Mouse (Mus musculus): ENCODE measurements around the gene Sh2d5.

The Sh2d5 gene

GRCm38 (mm10) chr4:138250088-138250960, at the start of gene Sh2d5, which contains the start of gene Kif17:
Gene Sh2d5 (plus strand): TSS chr4:138250403.
Gene Kif17 (plus strand): TSS chr4:138250435.
- peak; percentile 90 for DNase-seq

GRCm38 (mm10) chr4:138200769-138201168, 49.4 kb upstream of the Sh2d5 start:
- no peak for DNase-seq

- DNase-seq: no peak
Measured at GRCm38 (mm10) chr4:138201696-138202095, 48.5 kb upstream of the Sh2d5 start.

- no peak for DNase-seq
Measured at GRCm38 (mm10) chr4:138210116-138210515, 40.1 kb upstream of the Sh2d5 start.

GRCm38 (mm10) chr4:138213861-138214260, 36.3 kb upstream of the Sh2d5 start:
- DNase-seq: no peak

GRCm38 (mm10) chr4:138215671-138216199, 34.5 kb upstream of the Sh2d5 start:
- peak; percentile 31 for DNase-seq

GRCm38 (mm10) chr4:138216200-138216890, 33.9 kb upstream of the Sh2d5 start, which contains the start of gene Hp1bp3:
Gene Hp1bp3 (plus strand): TSS chr4:138216296.
- DNase-seq: no peak

GRCm38 (mm10) chr4:138216891-138217392, 33.3 kb upstream of the Sh2d5 start:
- DNase-seq: peak; percentile 98

- DNase-seq: no peak
Measured at GRCm38 (mm10) chr4:138217441-138217840, 32.8 kb upstream of the Sh2d5 start.

- no peak for DNase-seq
Measured at GRCm38 (mm10) chr4:138217951-138218685, 32.1 kb upstream of the Sh2d5 start.

GRCm38 (mm10) chr4:138219331-138219730, 30.9 kb upstream of the Sh2d5 start:
- no peak for DNase-seq

- no peak for DNase-seq
Measured at GRCm38 (mm10) chr4:138220761-138221160, 29.4 kb upstream of the Sh2d5 start.

- no peak for DNase-seq
Measured at GRCm38 (mm10) chr4:138221406-138221805, 28.8 kb upstream of the Sh2d5 start.

- no peak for DNase-seq
Measured at GRCm38 (mm10) chr4:138222396-138222795, 27.8 kb upstream of the Sh2d5 start.

GRCm38 (mm10) chr4:138223623-138224022, 26.6 kb upstream of the Sh2d5 start:
- no peak for DNase-seq

GRCm38 (mm10) chr4:138246756-138247665, 3.2 kb upstream of the Sh2d5 start:
- peak; percentile 87 for DNase-seq

- peak; percentile 41 for DNase-seq
Measured at GRCm38 (mm10) chr4:138251819-138252218, 1.6 kb downstream of the Sh2d5 start.

- DNase-seq: no peak
Measured at GRCm38 (mm10) chr4:138252231-138252630, 2.0 kb downstream of the Sh2d5 start.

- DNase-seq: no peak
Measured at GRCm38 (mm10) chr4:138257116-138257687, 7.0 kb downstream of the Sh2d5 start.

GRCm38 (mm10) chr4:138258663-138259062, 8.5 kb downstream of the Sh2d5 start:
- no peak for DNase-seq

- no peak for DNase-seq
Measured at GRCm38 (mm10) chr4:138259482-138259881, 9.3 kb downstream of the Sh2d5 start.

Measured in right cerebral cortex, postnatal 25 days (tissue).